Mouse (Mus musculus) megakaryocyte, embryonic 14.5 days (primary cell): Measurements from ENCODE around the gene Adam15.

Experiments used
- FLI1 ChIP-seq: IDR thresholded peaks from 2 replicates; pipeline ENCODE4 v1.6.1; 2012; ENCODE audit warnings: low read length, inconsistent platforms, mixed read lengths
- GATA1 ChIP-seq: IDR thresholded peaks from 3 replicates; pipeline ENCODE4 v1.6.1; 2012; ENCODE audit warnings: mixed read lengths, low read length, inconsistent platforms, borderline replicate concordance

DNA sequence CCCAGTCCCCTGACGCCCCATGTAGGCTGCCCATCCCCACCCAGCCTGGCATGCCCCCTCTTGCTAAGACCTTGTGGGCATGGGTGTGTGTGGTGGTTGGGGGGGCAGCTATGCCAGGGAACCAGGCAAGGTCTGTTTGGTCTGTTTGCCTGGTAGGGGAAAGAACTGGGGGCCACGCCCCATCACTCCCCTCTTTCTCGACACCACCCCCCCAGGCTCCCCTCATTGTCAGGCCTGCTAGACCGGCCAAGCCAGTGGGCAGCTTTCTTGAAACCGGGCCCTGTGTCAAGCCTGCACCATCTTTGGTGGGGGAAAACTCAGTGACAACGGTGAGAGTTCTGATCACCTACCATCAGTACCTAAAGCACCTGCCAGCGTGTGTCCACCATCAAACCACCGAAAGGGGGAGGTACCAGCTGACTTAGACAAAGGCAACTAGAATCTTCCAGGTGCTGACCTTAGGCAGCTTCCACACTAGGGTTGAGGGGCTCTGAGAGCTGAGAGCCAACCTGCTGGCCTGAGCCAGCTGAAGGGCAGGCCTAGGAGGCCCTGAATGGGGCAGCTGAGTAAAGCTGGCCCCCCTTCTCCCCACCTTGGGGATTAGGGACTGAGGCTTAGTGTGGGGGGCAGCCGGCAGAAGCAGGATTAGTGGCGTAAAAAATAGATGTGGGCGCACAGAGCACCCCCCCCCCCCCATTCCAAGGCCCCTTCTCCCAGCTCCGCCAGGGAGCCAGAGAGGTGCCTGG, 34.7 kb upstream of the Adam15 start:
- no peak for TF ChIP-seq FLI1
- no peak for TF ChIP-seq GATA1
